Mouse (Mus musculus) adrenal gland, postnatal 25 days (tissue): ENCODE measurements at regions not wholly inside any gene's neighbourhood (a gene's known extent, or its start where the extent isn't known, plus 50 kb on each side); places are given as distances from the start of the nearest gene placed in this dataset.

ENCODE experiments used
- DNase-seq: peaks from one replicate; pipeline ENCODE4 v3.0.0; 2021; ENCODE audit warnings: mixed read lengths

GRCm38 (mm10) chr13:114523116-114523515 is 64.4 kb upstream of the Fst start:
- no peak for DNase-seq

- DNase-seq = no peak
Measured at GRCm38 (mm10) chr13:114526856-114527255, 68.1 kb upstream of the Fst start.

- DNase-seq = no peak
Measured at GRCm38 (mm10) chr13:114530171-114530774, 71.5 kb upstream of the Fst start.

DNA sequence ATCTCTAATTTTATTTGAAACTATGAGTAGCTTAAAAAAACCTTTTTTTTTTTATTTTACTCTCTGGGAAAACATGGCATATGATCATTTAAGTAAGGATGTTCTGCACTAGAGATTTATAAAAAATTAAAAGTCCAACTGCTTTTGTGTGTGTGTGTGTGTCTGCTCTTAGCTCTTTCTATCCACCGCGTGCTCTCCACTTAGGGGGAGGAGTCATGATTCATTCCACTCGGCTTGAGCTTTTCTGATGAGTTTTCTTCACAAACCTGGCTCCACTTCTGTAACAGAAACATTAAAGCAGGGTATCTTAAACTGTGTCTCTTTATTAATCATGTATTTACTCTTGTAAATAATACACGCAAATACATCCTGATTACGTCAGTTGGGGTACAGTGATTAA is 73.0 kb upstream of the Fst start:
- DNase-seq = no peak

DNA sequence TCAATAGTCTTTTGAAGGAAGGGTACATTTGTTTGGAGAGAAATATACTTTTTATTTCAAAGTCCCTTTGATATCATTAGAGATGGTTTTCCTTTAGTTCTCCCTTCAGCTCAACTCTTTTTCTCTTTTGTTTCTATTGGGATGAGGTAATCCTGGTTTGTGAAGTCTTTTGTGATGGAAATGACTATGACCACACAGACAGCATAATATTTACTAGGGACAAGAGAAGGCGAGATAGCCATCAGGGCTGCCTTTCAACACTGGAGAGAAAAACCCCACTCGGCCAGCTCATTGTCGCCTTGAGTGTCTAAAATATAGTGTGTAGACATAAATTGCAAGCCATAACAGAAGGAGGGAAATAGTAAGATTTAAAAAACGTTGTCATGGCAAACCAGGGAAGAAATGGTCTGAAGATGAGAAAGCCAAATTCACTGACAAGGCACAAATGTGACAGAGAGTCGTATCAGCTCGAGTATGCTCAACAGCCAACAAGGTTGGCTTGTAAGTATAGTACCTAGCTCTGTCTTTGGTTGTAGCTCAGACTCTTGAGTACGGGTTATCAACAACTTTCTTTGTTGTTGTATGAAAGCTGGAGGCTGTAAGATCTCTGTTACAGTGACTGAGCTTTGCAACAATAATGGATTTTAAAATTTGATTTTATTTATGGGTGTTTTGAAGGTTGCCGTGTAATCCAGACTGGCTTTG is 73.8 kb upstream of the Fst start:
- no peak for DNase-seq

DNA sequence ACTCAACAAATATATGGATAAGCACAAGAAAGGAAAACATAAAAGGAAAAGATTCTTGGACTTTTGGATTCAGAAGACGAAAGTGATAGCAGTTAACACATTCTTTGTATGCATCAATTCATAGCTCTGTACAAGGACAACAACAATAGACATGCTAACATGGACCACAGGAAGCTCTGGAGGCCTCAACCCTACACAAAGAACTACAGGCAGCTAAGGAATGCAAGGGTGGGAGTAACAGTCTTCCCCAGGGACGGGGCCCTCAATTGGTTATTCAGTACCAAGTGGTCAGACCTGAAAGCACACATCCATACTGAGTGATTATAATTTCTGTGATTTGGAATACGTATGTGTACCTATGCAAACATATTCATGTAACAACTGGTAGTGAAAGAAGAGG is 75.8 kb upstream of the Fst start:
- DNase-seq = no peak

DNA sequence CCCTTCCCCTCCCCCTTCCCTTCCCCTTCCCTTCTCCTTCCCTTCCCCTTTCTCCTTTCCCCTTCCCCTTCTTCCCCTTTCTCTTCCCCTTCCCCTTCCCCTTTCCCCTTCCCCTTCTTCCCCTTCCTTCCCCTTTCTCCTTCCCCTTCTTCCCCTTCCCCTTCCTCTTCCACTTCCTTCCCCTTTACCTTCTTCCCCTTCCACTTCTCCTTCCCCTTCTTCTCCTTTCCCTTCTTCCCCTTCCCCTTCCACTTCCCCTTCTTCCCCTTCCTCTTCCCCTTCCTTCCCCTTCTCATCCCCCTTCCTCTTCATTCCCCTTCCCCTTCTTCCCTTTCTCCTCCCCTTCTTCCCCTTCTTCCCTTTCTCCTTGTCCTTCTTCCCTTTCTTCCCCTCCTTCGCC is 77.0 kb upstream of the Fst start:
- DNase-seq = no peak

DNA sequence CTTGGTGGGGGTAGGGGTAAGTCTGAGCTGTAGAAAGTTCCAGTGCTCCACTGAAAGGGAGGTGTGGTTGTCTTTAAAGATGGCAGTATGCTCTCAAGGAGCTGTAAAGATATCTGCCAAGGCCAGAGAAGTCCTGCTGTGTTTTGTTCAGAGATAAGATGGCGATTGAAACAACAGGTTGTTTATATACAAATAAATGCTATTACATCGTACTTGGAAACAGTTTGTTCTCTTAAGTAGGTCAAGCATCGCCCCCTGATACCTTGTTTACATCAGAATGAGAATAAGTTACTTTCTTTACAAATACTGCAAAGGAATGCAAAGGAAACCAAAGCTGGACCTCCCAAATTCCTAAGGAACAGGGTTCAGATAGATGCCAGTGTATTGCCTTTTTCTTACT is 113.0 kb upstream of the Fst start:
- no peak for DNase-seq

GRCm38 (mm10) chr13:114584566-114584965 is 125.8 kb upstream of the Fst start:
- no peak for DNase-seq

DNA sequence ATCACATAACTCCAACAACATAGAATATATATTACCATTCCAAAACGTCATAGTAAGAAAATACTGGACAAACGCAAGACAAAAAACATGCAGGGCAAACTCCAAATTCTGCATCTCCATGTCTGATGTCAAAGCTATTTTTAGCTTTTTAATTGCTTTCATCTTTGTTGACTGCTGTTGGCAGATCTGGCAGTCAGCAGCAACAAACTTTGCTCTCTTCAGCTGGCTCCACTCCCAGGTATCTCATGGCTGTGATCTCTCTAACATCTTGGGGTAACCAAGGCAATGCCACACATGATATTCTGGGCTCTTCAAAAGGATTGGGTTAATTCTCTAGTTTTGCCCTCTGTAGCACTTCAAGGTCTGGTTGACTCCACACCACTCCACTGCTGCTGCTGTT is 128.9 kb upstream of the Fst start:
- no peak for DNase-seq

- no peak for DNase-seq
Measured at GRCm38 (mm10) chr13:114603341-114603740, 144.6 kb upstream of the Fst start.

GRCm38 (mm10) chr13:114604037-114604694 is 145.4 kb upstream of the Fst start:
- DNase-seq = no peak

- no peak for DNase-seq
Measured at GRCm38 (mm10) chr13:114613909-114614308, 155.2 kb upstream of the Fst start.

- DNase-seq = peak; percentile 7
Measured at GRCm38 (mm10) chr13:114619416-114619815, 160.7 kb upstream of the Fst start.

DNA sequence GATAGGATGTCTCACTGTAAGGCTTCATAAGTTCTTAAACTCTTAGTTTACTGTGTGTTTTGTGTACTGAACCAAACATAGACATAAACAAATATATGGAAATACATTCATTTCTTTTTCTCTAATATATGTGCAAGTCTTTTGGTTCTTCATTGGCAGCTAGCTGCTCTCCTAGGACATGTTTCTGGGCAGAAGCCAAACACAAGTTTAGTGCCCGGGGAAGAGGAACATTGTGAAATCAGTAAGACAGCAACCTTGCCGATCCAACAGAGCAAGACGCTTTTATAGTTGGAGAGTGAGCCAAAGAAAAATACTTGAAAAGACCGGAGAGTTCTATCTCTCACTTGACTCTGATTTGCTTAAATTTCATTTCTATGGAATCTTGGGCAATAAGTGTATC is 178.0 kb upstream of the Fst start:
- peak; percentile 9 for DNase-seq

GRCm38 (mm10) chr13:114639531-114639930 is 178.5 kb upstream of the Mocs2 start:
- DNase-seq = no peak

GRCm38 (mm10) chr13:114641688-114642390 is 176.2 kb upstream of the Mocs2 start:
- DNase-seq = no peak

GRCm38 (mm10) chr13:114642901-114643491 is 175.0 kb upstream of the Mocs2 start:
- DNase-seq = no peak

- DNase-seq = no peak
Measured at GRCm38 (mm10) chr13:114643521-114643920, 174.5 kb upstream of the Mocs2 start.

DNA sequence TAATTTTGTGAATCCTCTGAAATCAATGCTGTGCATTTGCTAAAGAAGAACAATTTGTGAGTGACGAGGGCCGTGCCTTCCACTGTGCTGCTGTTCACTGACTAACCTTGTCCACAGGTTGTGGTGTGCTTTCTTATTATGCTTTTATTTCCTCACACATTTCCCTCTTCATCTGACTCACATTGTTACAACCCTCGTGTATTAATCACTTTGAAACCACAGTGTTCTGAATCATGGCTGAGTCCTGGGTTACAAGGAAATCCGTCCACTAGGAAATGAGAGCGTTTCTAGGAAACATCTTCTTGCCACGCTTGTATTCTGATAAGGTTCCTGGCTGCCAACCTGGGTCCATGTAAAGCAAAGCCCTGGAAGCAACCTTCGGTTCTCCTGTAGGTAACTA is 163.8 kb upstream of the Mocs2 start:
- no peak for DNase-seq

DNA sequence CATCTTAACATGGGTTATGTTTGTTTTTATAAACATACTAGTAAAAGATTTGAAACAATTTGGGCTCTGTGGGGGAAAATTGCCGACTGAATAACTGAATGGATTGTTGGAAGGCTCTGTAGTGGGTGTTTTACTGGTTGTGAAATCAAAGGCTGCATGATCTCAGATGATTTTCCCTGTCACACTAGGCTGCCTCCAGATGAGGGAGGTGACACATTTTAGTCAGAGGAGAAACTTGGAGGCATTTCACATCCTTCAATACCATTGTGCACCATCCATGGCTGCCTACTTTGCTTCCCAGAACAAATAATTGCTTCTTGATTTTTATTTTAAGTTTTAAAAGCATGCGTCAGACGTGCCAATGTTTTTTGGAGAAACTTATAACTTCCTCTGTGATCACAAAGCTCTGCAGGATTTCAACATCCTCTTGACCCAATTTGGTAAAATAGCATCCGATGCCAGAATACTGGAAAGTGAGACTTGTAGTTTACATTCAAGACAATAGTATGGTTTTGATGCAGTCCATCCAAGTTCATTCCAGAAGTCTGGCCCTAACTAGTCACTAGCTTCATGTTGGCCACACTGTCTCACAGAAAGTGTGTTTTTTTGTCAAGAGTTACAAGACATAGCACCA is 163.0 kb upstream of the Mocs2 start:
- no peak for DNase-seq

DNA sequence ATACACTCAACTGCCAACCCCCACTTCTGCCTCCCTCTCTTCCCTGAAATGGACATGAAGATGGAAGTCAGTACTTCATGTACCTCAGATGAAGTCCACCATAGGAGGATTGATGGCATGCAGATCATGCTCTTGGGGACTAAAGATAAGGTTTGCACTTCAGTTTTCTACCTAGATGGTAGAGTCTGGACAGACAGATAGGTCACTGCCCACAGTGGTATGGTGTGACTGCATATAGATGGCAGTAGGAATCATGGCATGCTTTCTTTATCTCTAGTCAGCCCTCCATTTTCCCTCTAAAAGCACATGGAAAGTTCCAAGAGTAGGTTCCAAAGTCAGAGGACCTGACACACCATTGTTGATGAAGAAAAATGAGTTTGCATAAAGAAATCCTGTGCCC is 145.6 kb upstream of the Mocs2 start:
- no peak for DNase-seq
